Mouse (Mus musculus): ENCODE results near the gene Ddx54.
A peak's percentile ranks its signal among the peaks of the same experiment; 100 is the strongest.

The Ddx54 gene

GRCm38 (mm10) chr5:120645851-120646250, 33.3 kb downstream of the Ddx54 start:
- DNase-seq (ENCODE audit: low spot score in 2 of 2): no peak

- DNase-seq (ENCODE audit: low spot score in 2 of 2): no peak
These were observed 34.8 kb downstream of the Ddx54 start for GRCm38 (mm10) chr5:120647361-120647760.

GRCm38 (mm10) chr5:120647814-120648491, 35.4 kb downstream of the Ddx54 start:
- peak in 1 of 2 experiments; percentile 32 for DNase-seq (ENCODE audit: low spot score in 2 of 2)

GRCm38 (mm10) chr5:120648569-120649373, 36.2 kb downstream of the Ddx54 start, which contains the start of gene Rasal1:
TSS of gene Rasal1 (plus strand) at chr5:120648812.
- DNase-seq (ENCODE audit: low spot score in 2 of 2): peak; percentile 74 to 87

GRCm38 (mm10) chr5:120649374-120649933, 36.9 kb downstream of the Ddx54 start:
- DNase-seq (ENCODE audit: low spot score in 2 of 2): no peak

GRCm38 (mm10) chr5:120649938-120650337, 37.4 kb downstream of the Ddx54 start:
- no peak for DNase-seq (ENCODE audit: low spot score in 2 of 2)

GRCm38 (mm10) chr5:120651230-120651629, 38.7 kb downstream of the Ddx54 start:
- no peak for DNase-seq (ENCODE audit: low spot score in 2 of 2)

GRCm38 (mm10) chr5:120652915-120653701, 40.6 kb downstream of the Ddx54 start:
- peak in 1 of 2 experiments; percentile 25 for DNase-seq (ENCODE audit: low spot score in 2 of 2)

GRCm38 (mm10) chr5:120653873-120654272, 41.3 kb downstream of the Ddx54 start:
- no peak for DNase-seq (ENCODE audit: low spot score in 2 of 2)

- no peak for DNase-seq (ENCODE audit: low spot score in 2 of 2)
These were observed 43.8 kb downstream of the Ddx54 start for GRCm38 (mm10) chr5:120656281-120656751.

GRCm38 (mm10) chr5:120660816-120661215, 48.3 kb downstream of the Ddx54 start:
- DNase-seq (ENCODE audit: low spot score in 2 of 2): no peak

- no peak for DNase-seq (ENCODE audit: low spot score in 2 of 2)
These were observed 52.3 kb downstream of the Ddx54 start for GRCm38 (mm10) chr5:120664888-120665287.

- DNase-seq (ENCODE audit: low spot score in 2 of 2): no peak
These were observed 56.2 kb downstream of the Ddx54 start for GRCm38 (mm10) chr5:120668761-120669160.

- DNase-seq (ENCODE audit: low spot score in 2 of 2): no peak
These were observed 57.6 kb downstream of the Ddx54 start for GRCm38 (mm10) chr5:120670132-120670531.

- no peak for DNase-seq (ENCODE audit: low spot score in 2 of 2)
These were observed 59.3 kb downstream of the Ddx54 start for GRCm38 (mm10) chr5:120671865-120672264.

GRCm38 (mm10) chr5:120673626-120674025, 61.1 kb downstream of the Ddx54 start:
- peak; percentile 55 to 78 for DNase-seq (ENCODE audit: low spot score in 2 of 2)

GRCm38 (mm10) chr5:120674229-120675145, 61.9 kb downstream of the Ddx54 start:
- DNase-seq (ENCODE audit: low spot score in 2 of 2): no peak

- peak; percentile 61 to 78 for DNase-seq (ENCODE audit: low spot score in 2 of 2)
These were observed 65.0 kb downstream of the Ddx54 start for GRCm38 (mm10) chr5:120677516-120677915.

All from natural killer cell, adult 2 months (primary cell).